Mouse (Mus musculus): Measurements from ENCODE around the gene Camta1.

The Camta1 gene

GRCm38 (mm10) chr4:151150842-151151241 lies 710.8 kb downstream of the Camta1 start:
- DNase-seq (ENCODE audit: low spot score), result no peak

DNA sequence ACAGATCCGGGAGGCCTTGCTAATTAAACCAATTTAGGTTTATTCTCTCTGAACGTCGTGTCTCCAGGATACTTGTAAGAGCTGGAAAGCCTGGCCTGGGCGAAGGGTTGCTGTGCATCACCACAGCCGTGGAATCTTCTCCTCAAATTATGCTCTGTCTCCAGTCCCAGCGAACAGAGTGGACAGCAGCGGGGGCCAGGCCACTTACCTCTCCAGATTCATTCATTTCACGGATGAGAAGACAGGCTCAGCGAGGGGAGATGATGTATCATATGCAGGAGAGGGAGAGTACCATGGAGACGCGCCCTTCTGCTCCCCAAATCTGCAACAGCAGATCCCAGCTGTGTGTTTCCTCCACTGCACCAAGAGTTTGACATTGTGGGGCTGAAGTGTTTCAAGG lies 711.6 kb downstream of the Camta1 start:
- no peak for DNase-seq (ENCODE audit: low spot score)

- DNase-seq (ENCODE audit: low spot score), result no peak
These were observed 714.1 kb downstream of the Camta1 start for GRCm38 (mm10) chr4:151147541-151147940.

DNA sequence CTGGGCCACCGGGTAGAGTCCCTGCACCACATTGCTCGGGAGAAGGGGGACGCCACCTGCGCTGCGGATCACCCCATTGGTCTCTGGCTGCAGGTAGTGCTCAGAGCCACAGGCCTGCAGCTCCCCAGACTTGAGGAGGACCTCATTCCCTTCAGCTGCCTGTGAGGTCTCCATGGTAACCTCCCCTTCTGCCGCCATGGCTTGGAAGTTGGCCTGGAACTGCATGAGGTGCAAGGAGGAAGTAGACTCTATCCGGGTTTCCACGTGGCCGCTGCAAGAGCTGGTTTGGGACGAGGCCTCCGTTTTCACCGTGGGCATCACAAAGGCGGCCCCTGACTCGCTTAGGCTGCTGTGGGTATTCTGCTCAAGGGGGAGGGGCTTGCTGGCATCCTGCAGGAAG lies 717.6 kb downstream of the Camta1 start:
- DNase-seq (ENCODE audit: low spot score), result no peak

- DNase-seq (ENCODE audit: low spot score), result peak; percentile 71
These were observed 720.3 kb downstream of the Camta1 start for GRCm38 (mm10) chr4:151141196-151141880.

DNA sequence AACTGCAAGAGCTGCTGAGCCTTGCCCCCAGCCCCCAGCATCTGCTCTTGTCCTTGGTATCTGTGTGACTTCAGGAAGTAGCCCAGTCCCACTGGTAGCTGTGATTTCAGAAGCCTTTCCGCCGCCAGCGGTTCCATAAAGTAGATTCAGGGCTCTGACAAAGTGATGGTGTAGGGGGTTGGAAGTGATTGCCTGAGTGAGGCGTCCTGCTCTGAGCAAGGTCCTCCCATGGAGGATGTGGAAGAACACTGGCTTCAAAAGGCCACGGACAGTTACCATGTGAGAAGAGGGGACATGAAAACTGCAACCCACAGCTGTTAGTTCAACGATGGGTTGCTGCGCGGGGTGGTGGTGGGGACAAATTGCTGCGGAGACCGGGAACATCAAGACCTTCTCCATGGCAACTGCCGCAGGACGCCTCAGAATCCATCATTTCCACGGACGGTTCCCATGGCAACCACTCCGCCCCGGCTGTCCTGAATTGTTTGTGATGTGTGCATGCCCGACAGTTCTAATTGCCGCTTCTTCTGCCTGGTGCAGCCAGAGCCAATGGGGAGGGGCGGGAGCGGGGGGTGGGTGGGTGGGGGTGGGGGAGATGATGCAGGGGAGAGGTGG lies 721.2 kb downstream of the Camta1 start:
- DNase-seq (ENCODE audit: low spot score), result peak; percentile 37

DNA sequence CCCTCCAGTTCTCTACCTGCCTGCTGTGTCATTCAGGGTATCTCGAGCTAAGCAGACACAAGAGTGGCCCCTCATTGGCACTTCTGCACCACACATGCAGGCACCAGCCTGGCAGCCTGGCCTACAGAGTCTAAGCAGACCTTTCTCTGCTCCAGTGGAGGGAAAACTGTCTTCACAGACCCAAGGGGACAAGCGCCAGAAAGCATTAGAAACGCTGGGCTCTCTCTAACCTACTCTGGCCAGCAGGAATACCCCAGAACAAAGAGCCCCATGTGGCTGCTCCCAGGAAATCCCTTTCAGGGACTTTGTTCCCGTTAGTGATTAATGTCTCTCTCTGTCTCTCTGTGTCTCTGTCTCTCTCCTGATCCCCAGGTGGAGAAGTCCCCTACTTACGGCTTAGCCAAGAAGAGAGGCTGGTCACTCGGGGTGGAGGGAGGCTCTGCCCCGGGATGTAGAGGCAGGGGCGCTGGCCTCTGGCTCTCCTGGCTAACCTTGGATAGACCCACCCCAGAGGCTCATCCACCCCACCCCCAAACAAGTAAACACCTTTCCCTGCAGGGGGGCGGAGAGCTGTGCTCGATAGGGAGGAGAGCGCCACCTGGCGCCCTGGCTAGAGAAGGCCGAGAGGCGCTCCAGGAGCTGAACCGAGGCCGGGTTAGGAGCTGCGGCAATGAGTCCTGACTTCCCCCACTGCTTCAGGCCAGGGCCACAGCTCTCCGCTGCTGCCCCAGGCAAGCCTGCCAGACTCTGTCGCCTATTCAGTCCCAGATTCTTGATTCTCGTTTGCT lies 722.4 kb downstream of the Camta1 start:
- peak; percentile 54 for DNase-seq (ENCODE audit: low spot score)

DNA sequence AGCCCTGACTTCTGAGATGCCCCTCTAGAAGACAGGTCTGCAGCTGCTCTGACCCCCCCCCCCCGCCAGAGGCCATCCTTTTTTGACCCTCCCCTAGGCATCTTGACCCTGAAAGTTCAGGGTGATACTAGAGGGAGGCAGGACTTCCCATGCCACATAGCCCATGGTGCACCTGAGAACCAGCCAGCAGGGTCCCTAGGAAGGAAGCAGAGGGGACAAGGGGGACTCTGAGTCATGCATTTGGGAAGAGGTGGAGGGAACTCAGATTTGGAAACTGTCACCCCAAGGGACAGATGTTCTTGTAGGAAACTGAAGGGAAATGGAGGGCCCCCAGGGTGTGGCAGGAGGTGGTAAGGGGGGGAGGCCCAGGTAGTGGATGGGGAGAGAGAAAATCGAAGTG lies 723.1 kb downstream of the Camta1 start:
- DNase-seq (ENCODE audit: low spot score), result no peak

GRCm38 (mm10) chr4:151138135-151138534 lies 723.5 kb downstream of the Camta1 start:
- peak; percentile 54 for DNase-seq (ENCODE audit: low spot score)

DNA sequence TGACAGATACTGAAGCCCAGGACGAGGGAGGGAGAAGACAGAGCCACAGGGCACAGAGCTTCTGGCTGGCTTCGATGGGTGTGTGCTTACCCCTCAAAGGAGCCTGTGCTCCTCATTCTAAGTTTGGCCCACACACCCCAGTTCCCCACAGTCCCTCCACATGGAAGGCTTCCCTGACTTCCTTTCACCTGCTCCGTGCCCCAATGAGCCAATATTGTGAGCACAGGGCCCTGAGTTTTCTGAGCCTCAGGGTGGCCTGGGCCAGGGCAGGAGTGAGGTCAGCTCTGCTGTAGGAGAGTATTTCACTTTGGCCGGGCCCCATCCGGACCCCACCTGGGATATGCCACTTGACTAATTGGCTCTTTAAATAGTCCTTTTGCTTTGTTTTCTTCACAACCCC lies 724.0 kb downstream of the Camta1 start:
- no peak for DNase-seq (ENCODE audit: low spot score)

DNA sequence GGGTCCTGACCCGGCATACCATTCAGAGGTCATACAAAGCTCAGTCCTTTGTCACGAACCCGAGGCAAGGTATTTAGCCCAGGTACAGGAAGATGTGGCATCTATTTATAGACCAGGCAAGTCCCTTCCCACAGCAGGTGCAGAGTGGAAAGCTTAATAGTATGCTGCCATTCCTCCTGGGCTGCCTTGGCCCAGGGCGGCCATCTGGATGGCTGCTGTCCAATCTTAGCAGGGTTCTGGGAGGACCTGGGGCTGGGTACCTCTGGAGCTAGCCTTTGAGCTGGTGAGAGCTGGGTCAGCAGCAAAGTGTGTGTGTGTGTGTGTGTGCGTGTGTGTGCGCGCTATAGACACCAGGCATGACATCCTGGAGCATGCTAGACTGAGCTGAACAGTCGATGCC lies 726.2 kb downstream of the Camta1 start:
- no peak for DNase-seq (ENCODE audit: low spot score)

DNA sequence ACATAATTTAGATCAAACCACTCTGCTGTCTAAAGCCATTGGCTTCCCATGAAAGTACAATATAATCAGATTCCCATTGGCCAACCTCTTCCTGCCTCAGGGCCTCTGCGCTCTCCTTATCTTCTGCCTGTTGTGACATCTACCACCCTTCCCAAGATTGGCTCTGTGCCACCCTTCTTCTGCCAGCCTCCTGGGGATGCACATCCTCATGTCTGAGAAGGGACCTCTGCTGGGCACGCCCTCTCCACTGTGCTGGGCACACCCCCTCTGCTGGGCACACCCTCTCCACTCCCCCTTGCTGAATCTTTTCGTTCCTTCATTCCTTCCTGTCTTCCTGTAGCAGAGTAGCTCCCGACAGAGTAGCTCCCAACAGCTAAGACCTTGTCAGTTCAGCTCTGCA lies 727.9 kb downstream of the Camta1 start:
- peak; percentile 37 for DNase-seq (ENCODE audit: low spot score)

DNA sequence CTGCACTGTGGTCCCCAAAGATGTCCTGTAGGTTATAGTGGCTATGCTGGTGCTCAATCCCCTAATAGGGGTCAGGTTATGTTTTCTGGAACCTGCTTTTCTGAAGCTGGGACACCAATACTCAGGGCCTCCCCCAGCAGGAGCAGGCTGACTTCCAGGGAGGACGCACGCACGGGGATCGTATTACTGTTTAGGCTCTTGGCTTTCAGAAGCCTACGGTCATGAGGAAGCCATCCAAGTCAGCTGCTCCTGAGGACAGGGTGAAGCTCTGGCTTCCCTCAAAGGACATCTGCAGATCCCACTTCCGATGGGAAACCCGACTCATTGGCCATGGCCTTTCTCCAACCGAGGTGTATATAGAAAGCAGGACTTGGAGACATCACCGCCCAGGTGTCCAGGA lies 729.2 kb downstream of the Camta1 start:
- DNase-seq (ENCODE audit: low spot score), result no peak

DNA sequence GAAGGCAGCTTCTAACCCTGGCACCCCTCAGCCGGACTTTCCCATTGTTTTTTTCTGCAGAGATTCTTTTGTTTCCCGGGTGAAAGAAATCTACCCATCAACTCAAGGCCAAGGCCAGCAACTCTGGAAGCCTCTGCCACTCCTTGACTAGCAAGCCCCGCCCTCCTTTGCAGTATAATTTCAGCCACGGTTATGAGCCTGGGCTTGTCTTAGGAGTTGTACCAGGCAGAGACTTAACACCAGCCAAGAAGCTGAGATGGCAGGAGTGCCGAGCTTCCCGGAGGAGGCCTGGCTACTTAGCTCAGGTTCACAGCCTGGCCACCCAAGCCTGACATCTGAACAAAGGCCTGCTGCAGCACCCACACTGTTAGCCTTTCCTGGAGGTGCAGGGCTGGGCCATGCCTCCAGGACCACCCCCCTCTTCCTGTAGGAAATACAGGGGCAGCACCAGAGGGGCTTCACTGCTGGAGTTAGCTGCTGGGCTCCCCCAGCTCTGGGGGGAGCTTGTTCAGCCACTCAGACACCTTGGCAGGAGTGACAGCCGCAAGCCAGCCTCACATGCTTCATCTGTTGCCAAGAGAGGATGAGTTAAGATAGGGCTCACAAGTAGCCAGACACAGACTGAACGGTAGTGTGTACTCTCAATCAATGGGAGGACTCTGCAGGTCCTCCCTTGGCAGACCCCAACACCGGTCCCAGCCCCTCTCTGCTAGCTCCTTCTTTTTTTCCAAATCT lies 730.8 kb downstream of the Camta1 start:
- DNase-seq (ENCODE audit: low spot score), result peak; percentile 64

DNA sequence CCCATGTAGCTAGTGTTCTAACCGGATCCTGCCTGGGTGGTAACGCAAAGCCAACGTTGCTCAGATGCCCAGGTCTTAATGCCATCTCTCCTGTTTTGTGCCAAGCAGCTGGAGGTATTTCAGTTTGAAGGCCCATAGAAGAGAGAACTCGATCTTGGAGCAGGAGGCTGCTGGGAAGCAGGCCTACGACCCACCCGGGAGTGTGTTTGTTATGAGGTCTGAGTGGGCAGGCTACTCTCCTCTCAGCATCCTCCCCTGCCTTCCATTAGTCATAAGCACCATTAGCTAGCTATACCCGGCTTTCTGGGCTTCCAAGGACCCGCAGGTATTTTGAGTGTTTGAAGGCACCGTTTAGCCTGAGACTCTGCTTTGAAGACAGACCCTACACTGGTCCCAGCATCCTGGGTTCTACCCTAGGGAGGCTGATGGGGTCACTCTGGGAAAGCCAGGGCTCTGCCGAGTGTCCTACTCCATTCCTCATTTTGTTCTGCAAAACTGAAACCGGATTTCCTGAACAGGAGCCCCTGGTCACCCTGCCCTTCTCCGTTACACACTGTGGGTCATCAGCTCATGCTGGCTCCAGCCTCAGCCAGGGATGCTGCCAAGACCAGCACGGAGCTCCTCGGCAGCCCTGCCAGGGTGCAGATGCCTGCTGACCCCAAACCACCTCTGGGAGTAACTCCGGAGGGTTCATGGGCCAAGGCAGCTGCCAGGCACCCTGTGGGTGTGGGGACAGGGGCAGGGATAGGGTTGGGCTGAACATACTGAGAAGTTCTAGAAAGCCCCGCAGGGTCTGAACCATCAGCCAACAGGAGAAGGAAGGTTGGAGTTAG lies 731.7 kb downstream of the Camta1 start:
- DNase-seq (ENCODE audit: low spot score), result no peak

GRCm38 (mm10) chr4:151128641-151129541 lies 732.8 kb downstream of the Camta1 start:
- DNase-seq (ENCODE audit: low spot score), result peak; percentile 68

GRCm38 (mm10) chr4:151127636-151128548 lies 733.8 kb downstream of the Camta1 start:
- DNase-seq (ENCODE audit: low spot score), result no peak

DNA sequence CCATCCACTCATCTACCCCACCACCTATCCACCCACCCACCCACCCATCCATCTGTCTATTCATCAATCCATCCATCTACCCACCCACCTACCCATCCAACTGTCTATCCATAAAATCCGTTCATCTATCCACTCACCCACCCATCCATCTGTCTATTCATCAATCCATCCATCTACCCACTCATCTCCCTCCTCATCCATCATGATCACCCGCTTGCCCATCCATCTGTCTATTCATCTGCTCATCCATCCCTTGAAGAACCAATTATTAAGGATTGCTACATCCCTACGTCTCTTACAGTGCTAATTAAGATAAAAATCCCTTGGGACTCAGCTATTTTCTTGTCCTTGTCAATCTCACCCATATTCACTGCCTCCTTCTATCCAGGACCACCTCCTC lies 742.8 kb downstream of the Camta1 start:
- no peak for DNase-seq (ENCODE audit: low spot score)

DNA sequence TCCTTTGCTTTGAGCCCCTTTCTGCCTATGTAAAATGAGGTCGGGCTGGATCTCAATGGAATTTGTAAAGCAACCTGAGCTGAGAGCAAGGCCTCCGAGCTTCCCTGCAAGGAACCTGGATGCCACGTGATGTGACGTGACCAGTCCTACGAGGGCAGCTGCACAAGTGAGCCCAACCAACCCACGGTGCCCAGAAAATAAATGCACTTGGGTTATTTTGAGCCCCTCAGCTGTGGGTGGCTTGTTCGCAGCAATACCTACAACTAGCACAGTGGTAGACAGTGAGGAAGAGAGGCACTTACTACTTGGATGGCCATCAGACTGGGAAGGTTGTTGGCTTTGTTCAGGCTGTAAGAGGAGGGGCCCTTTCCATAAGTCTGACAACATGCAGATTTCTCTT lies 747.1 kb downstream of the Camta1 start:
- DNase-seq (ENCODE audit: low spot score), result no peak
